Mouse (Mus musculus) 3134 (cell line): ENCODE measurements around the gene Wnt3.
"Not testable (repeated sequence)": the region's sequence is repeated elsewhere in the genome, so short reads cannot be mapped to it uniquely, and the experiment has no call there.

Experiments
- DNase-seq: peaks from one replicate; pipeline ENCODE4 v3.0.0-alpha.2; 2011; ENCODE audit warnings: low spot score; ENCODE audit not compliant: insufficient read length; ENCODE audit errors: extremely low read depth

Gene Wnt3

DNA sequence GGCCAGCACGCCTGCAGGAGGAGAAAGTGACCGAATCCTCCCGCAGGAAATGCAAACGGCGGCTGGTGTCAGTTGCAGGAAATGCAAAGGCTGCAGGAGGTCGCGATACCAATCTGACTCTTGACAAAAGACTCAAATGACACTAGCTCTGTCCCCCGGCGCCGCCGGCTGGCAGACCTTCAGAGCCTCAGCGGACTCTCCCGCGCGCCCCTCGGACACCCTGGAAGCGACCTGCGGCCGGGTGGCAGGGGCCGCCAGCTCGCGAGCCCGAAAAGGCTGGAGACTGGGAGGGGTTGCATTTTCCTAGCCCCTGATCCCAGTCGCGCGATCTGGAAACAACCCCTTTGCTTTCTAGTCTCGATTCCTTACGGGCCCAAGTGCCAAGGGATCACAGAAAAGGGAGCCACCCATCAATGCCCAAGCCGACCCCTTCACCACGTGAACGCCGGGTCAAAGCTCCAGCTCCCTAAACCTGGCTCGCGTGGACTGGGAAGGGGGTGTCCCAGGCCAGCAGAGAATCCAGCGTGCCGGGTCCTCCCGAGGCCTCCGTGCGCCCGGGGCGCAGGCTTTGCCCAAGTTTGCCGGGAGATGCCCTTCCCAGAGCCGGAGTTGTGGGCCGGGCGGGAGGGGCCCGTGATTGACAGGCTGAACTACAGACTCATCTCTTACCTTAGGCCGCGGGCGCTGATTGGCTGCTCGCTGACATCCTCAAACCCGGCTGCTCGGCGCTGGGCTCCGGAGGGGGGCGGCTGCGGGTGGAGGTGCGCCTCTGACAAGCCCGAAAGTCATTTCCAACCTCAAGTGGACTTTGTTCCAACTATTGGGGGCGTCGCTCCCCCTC, at the start of gene Wnt3:
Gene Wnt3 (plus strand): TSS at position 764 of the 841 bp plus-strand sequence.
- no peak for DNase-seq

DNA sequence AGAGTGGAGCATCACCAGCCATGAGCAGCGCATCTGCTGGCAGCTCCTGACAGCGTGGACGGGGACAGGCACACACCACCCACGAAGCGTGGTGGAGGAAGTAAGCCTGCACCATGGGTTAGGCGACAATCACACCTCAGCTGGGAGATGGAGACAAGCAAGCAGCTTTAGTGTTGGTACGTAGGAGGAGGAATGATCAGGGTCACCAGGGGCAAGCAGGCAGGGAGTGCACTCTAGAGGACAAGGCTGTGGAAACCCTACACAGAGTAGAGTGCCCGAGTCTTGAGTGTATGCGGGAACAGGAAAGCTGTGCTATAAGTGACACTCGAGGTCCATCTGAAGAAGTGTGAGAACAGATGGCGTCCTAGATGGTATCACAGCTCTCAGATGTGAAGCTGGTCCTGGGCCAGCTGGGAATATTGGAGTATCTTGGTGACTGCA, 49.6 kb upstream of the Wnt3 start:
- no peak for DNase-seq

DNA sequence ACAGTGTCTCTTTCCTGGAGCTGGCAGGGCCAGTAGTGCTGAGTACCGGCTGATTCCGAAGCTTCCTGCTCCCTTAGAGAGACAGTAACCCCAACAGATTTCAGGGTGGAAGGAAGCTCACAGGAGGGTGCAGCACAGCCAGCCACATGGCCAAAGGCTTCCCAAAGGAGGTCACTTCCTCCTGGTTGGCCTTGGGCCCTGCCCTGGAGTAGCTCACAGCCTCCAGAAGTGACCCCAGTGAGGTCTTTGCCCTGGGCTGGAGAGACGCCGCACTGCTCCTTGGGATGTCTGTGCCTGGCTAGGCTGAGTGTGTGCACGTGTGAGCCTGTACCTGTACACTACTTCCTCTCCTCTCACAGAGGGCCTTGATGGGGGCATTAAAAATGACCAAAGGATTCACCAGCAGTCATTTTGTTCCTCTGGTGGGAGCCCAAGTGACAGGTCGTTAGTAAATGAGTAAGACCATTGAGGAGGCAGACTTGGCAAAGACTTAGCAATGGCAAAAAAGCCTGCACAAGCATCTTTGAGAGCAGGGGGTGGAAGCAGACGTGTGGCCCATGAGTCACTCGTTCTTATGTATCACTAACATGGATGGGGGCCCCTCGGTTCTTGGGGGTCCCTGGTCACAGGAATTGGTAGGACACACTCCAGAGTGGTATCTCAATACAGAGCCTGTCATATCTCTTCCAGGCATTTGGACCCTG, 44.5 kb upstream of the Wnt3 start:
- DNase-seq = no peak

DNA sequence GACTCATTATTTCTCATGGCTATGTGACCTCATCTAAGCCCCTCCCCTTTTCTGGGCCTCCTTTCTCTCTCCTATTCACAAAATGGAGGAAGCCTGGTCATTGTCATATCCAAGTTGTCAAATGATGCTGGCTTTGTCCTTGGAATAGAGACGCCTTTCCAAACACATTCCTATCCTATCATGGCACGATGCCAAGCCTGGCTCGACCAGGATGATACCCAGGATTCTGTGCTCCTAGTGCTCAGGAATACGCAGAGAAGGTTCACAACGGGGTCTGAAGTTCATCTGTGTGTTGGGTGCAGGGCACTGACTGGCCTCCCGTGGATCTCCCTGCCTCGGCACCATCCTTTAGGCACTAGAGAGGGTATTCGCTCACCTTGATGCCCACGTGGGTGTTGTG, 42.4 kb upstream of the Wnt3 start:
- no peak for DNase-seq

DNA sequence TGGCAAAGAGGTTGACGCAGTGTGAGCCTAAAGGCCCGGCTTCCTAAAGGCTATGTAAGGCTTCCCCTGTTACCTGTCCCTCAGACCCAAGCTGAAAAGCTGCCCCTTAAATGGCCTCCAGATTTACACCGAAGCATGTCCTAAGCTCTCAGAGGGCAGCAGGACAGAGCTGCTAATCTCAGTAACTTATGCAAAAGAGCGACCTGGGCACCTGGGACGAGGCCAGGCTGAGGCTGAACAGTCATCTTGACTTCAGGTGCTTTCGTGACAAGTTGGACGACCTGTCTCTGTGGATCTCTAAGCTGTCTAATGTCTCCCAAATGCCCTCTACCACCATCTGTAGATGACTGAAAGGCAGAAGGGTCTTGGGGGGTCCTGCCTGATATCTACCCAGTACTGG, 41.6 kb upstream of the Wnt3 start:
- no peak for DNase-seq

DNA sequence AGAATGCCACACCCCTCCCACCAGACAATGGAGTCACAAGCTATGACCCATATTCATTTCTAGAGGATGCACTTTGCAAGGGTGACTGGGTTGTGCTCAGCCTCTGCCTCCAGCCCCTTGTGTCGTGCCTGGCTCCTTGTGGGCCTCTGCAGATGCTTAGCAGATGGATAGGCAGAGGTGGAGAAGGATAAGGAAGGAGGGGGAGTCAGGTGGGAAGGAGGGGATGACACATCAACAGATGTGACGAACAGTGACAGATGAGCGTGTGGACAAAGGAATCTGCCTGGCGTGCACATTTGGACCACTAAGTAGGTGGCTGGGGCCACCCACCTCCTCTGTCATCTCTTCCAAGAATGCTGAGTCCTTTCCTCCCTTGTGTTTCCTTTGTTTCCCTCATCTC, 40.9 kb upstream of the Wnt3 start:
- no peak for DNase-seq

DNA sequence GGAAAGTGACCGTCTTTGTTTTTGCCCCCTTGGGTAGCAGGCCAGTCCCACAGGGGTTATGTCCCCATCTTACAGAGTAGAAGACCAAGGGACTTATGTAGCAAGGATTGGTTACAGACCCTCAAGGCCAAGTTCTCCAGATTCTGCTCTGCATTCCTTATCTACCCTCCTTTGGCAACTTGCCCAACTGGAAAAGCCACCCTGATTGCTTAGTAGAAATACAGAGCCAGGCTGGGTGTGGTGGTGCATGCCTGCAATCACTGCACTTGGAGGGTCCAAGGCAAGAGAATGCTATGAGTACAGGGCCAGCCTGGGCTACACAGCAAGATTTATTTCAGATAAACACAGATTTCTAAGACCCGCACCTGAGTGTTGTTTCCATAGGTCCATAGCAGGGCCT, 40.0 kb upstream of the Wnt3 start:
- DNase-seq = no peak

DNA sequence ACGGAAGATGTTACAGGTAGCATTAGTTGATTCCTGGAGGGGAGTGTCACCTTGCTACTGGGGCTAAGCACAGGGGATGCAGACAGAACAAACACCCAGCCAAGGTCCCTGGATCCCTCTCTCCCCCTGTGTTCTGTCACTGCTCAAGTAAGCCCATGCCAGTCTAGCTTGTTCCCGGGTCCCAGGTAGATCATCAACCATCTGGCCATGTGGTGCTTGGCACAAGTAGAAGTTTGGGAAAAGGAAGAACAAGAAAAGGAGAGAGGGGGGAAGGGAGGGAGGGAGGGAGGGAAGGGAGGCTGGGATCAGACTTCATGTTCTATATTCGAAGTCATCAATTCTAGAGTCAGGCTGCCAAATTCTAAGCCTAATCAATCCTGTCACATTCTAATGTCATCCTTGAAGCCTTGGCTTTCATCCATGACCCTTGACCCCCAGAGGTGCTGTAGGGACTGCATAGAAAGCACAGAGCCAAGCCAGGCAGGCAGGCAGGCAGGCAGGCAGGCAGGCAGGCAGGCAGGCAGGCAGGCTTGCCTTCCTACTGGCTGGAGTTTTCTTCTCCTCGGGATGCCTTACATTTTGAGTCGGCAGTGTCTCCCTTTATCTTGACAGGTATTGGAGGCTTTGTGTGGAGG, 39.4 kb upstream of the Wnt3 start:
- DNase-seq = no peak

DNA sequence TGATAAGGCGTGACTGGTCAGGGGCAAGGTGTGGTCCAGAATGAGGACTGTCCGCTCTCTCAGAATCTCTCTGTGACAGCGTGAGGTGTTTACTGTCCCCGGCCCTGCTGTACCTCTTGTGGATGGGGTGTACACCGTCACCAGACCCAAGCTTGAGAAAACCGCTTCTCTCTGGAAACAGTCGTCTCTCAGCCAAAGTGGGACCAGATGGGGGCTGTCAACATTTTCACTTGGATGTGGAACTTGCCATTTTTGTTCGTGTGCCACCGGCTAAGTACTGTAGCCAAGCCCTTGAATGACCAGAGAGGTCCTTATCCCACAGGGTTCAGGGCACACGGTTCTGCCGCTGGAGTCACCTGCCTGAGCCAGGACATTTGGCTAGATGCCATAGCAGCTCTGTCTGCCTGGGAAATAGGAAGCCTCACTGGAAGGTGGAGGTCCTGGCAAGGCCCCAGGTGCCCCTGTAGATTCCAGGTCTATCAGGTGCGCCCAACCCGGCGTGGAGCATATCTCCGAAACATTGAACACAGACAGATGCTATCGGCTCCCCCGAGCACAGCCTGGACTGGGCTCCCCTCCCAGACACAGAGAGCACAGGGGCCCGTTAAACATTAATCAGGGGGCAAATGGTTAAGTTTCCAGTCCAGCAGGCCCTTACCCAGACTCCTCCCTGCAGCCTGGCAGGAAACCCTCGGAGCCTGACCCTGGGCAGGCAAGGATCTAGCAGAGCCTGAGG, 38.7 kb upstream of the Wnt3 start:
- DNase-seq = no peak

DNA sequence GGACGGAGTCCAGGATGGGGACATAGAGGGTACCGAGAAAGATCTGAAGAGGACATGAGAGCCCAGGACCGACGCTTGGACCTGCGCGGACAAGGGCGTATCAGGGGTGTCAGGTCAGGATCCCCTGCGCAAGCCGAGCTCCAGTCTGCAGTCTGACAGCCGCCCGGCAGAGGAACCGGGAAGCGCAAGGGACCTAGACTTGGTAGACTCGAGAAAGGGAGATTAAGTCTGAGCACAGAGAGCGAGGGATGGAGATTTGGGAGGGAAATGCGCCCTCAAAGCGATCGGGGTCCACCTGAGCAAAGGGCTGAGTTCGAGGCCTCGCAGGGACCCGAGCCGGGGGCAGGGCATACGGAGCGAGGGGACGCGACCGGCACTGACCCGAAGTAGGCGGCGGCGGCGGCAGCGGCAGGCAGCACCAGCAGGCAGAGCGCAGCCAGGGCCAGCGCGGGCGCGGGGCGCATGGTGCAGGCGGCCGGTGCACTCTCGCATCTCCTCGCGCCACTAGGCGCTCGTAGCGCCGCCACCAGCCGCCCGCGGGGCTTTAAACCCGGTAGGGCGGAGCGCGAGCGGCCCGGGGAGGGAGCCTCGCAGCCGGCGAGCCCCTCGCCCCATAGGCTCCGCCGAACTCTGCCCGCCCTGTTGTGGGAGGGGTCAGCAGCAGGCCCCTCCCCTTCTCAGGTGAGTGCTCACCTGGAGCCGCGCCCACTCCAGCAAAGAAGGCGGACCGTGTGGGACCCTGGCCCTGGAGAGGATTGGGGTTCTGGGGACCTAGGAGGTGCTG, 24.5 kb upstream of the Wnt3 start, which contains the start of gene Wnt9b:
Gene Wnt9b (minus strand): TSS at position 516 of the 784 bp plus-strand sequence.
- DNase-seq = no peak

DNA sequence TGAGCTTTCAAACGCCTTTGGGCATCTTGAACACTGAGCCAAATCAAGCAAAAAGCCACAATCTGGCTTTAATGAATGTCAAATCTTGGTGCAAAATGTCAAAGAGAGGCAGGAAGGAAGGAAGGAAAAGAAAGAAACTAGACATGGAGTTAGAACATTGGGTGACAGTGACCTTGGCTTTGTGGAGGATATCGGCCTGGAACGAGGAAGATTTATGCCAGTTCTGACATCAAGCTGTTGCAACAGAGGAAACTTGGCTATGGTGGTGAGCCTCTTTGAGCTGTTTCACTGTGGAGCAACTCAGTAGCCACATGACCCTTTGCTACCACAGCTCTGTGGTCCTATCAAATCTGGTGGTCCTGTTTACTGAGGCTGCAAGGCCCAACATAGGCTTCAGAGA, 23.3 kb upstream of the Wnt3 start:
- DNase-seq = no peak

DNA sequence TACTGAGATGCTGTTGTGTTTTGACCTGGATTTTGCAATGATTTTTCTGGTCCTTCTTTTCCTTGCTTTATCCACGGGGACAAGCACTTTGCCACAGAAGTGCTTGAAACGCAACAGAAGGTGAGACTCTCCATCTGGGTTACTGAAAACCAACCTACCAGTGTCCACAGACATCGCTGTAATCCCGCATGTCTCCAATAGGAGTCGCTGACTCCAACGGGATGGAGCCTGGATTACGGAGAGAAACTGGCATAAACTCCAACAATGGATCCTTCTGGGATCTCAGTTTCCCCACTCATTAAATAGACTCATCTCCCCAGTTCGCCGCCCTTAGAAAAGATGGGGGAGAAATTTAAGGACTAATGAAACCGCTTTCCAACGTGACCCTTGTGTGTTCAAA, 15.9 kb upstream of the Wnt3 start:
- DNase-seq = no peak

DNA sequence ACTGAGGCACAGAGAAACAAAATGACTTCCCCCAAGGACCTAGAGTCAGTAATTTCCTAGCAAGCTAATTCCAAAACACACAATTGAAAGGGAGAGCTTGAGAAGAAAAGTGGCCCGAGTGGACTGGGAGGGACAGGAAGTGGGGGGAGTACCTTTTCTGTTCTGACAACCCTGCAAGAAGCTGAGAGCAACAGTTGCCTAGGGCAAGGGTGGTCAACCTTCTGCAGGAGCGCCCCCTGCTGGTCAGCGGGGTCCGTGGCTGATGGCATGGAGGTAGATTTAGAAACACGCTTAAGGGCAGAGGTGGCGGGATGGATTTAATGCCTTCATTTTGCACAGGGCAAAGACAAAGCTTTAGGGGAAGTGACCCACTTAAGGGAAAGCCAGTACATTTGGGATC, 15.2 kb upstream of the Wnt3 start:
- peak; percentile 72 for DNase-seq

DNA sequence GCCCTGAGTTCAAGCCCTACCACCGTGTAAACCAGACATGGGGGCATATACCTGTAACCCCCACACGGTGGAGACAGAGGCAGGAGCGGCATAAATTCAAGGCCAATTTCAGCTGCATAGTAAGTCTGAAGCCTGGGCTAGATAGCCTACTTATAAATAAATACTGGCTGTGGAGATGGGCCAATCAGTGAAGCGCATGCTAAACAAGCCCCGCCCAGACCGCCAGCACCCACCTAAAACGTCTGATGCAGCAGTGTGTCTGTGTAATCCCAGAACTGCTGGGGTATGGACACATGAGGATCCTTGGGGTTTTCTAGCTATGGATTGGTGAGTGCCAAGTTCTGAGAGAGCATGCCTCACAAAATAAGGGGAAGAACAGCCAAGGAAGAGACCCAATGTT, 13.8 kb upstream of the Wnt3 start:
- DNase-seq = no peak

DNA sequence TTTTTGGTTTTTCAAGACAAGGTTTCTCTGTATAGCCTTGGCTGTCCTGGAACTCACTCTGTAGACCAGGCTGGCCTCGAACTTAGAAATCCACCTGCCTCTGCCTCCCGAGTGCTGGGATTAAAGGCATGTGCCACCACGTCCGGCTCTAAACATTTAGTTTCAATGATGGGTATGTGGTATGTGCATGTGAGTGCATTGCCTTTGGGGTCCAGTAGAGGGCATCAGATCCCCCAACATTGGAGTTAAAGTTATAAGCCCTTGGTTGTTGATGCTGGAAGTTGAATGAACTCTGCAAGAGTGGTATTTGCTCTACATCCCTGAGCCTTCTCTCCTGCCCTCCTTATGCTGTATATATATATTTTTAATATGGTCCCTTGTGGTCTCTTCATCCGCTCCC, 13.1 kb upstream of the Wnt3 start:
- not testable (repeated sequence) for DNase-seq

DNA sequence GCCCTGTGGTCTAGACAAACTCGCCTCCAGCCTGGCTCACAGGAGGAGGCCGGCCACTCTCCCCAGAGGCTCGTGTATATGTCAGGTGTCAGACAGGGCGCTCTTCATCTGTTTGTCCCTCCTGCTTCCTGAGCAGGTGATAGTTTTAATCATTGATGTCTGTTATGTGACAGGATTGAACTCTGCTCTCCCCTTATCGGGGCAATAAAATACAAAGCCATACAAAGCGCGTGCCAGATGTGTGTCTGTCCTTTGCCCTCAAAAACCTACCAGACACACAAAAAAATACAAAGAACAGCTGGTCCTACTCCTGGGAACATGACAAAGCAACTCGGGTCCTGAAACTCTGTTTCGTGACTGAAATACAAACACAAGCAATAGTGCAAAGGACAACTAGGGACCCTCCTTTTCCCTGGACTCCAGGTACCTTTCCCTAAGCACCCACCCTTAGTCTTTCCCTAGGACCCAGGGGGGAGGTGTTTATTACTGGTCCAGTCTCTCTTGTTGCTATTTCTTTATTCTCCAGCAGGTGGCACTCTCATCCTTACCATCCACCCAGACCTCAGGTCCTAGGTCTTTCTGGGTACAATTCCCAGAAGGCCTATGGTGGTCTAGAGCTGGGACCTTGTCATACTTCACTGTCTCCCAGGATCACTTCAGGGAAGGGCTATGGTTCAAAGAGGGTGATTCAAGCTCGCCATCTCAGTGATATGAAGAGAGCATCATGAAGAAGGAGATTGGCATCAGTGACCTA, 10.4 kb upstream of the Wnt3 start:
- DNase-seq = peak; percentile 25

DNA sequence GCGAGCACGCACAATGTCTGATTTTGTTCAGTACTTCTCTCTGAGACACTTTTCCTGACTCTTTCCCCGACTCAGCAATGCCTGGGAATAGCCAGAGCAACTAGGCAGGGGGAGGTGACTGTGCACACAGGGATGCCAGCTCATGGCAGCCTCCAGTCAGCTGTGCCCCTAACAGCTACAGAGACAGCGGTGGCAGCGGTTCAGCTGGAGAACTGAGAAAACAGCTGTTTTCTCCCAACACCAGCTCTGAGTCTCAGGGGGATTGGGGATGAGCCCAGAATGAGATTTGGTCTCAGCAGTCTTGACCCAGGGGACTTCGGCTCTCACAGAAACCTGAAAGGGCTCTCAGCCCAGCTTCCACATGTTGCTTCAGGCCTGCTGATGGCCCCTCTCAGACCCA, 9.3 kb upstream of the Wnt3 start:
- DNase-seq = no peak

DNA sequence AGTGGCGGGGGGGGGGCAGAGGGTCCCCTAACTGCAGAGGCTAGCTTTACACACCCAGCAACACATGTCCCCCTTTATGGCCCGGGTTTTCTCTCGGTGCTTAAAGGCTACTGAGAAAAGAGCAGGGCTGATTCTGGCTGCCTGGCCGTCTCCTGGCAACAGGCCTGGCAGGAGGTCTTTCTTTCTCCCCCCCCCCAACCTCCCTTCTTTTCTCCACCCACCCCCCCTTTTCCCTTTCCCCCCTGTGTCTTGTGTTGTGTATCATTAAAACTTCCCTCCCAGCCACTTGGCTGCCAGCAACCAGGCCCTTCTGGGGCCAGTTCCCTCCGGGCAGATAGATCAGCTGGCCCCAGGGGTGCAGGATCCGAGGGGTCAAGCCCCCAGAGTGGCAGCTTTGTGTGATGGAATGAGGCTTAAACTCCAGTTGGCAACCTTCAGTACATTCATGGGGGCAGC, 8.4 kb upstream of the Wnt3 start:
- no peak for DNase-seq

DNA sequence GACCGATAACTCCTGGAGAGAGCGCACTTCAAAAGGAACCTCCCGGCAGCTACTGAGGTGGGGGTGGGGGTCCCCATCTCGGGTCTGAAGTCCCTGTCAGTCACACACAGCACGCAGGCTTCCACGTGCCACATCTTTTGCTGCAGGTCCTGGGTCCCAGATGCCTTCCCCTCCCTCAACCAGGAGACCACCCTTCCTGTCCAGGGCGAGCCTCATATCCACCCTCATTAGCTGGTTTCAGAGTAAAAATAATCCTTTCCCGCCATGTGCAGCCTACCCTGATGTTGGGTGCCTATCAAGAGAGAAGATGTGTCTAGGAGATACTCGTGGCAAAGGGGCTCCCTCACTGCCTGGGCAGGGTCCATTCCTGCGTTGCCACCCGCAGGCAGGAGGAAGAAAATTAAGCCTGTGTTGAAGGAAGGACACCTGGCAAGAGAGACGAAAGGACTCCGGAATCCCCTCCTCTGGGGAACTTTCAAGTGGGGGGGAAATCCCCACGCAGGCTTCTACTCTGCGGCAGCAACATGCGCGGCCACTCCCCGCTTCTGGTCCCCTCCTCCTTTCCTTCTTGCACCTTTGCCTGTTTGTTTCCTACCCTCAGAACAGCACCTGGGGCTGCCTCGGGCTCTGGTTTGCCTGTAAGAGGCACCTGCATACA, 2.7 kb upstream of the Wnt3 start:
- no peak for DNase-seq
